Mouse (Mus musculus) ovary, postnatal 36 days (tissue): ENCODE results near the gene Rnf151.

Experiments used
- DNase-seq: peaks from one replicate; pipeline ENCODE4 v3.0.0; 2022; ENCODE audit warnings: low spot score, mixed read lengths

Rnf151 gene

GRCm38 (mm10) chr17:24717943-24718342, at the start of gene Rnf151, which contains the start of gene Rps2:
Gene Rnf151 (minus strand): TSS chr17:24718063.
Gene Rps2 (plus strand): TSS chr17:24718116.
- DNase-seq: no peak

- no peak for DNase-seq
Observed at GRCm38 (mm10) chr17:24766266-24766875, 48.5 kb upstream of the Rnf151 start.

DNA sequence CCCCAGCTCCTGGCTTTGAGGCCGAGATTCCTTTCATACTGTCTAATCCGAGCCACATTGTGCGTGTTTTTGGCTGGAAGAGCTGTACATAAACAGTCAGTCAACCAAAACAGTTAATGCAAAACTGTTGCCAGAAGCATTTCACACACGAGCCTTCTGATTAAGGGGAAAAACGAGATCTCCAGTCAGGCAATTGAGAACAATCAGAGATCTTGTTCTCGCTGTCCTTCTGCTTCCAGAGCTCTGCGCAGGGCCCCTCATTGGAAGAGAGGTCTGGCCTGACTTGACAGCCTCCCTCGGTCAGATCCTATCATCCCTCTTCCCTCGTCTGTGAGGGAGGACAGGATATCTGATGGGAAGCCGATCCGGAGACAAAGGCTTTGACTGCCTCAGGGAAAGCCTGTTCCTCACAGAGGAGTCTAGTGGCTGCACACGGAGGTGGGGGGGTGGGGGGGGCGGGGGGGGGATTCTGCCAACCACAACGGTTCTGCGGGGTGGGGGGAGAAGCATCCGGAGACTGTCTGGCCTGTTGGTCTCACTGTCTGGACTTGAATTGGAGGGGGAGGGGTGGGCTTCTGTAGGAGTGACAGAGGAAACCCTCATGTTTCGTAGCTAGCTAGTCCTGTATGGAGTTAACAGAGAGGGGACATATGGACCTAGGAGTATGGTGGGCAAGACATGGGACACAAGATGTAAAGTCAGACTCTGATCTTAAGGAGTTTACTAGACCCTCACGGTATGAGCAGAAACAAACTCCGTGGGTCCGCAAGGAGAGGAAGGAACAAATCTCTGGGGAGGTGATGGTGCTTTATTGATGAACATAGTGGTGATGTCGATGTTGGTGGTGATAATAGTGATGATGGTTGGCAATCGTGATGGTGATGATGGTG, 47.4 kb upstream of the Rnf151 start:
- DNase-seq: no peak

DNA sequence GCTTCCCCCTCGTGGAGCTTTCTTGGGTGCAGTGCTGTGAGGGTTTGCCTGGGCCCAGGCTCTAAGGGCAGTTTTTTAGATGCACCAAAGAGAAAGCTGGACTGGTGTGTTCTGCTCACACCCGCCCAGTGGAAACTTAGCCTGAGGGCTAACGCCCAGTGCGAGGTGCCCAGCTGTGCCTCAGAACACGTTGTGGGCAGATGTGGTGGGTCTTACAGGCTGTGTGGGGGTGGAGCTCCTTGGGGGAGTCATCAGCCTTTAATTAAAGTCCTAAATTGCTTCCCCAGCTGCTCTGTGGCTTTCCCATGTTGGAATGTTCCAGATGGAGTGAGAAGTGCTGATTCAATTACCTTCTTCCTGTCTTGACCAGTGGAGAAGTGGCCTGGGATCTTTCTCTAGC, 43.3 kb upstream of the Rnf151 start:
- no peak for DNase-seq

- DNase-seq: no peak
Observed at GRCm38 (mm10) chr17:24757394-24757793, 39.5 kb upstream of the Rnf151 start.

GRCm38 (mm10) chr17:24752415-24753394, 34.8 kb upstream of the Rnf151 start, which contains the start of gene Hs3st6:
Gene Hs3st6 (plus strand): TSS chr17:24752988.
- DNase-seq: peak; percentile 42

- DNase-seq: no peak
Observed at GRCm38 (mm10) chr17:24751528-24751927, 33.7 kb upstream of the Rnf151 start.

- DNase-seq: no peak
Observed at GRCm38 (mm10) chr17:24746986-24747385, 29.1 kb upstream of the Rnf151 start.

DNA sequence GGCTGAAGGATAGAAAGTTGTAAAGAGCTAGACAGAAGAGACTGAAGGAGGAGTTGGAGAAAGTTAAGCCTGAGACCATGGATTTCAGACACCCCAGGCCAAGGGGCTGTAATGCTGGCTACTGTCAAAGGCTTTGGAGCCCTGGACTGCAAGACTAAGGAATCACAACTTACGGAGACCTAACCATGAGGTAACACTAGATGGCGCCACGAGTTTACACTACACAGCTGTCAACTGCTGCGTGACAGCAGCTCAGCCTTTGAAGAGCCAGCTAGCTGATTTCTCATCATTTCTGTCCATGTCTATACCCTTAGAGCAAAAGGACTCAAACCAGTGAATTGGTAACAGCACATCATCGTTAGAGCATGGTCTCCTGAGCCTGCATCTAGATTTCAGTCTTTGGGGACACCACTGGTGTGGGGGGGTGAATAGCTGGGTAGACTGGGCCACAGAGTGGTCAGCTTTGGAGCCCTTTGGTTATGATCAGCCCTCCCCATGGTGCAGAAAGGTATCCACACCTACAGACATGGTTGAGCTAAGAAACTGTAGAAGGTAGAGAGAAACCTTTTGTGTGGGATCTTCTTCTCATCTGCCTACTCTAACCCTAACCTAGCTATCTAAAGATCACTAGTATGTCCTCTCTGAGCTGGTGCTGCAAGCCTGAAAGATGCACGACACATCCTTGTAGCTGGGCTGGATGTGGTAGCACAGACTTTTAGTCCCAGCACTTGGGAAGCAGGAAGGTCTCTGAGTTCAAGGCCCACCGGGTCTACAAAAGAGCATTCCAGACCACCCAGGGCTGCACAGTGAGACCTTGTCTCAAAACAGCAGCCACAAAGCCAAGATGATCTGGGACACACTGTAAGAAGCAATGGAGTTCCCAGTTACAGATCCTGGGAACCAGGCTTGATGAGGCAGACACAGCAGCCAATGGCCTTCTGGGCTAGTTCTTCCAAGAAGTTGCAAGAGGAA, 27.9 kb upstream of the Rnf151 start:
- DNase-seq: peak; percentile 72

GRCm38 (mm10) chr17:24744381-24744780, 26.5 kb upstream of the Rnf151 start:
- no peak for DNase-seq

DNA sequence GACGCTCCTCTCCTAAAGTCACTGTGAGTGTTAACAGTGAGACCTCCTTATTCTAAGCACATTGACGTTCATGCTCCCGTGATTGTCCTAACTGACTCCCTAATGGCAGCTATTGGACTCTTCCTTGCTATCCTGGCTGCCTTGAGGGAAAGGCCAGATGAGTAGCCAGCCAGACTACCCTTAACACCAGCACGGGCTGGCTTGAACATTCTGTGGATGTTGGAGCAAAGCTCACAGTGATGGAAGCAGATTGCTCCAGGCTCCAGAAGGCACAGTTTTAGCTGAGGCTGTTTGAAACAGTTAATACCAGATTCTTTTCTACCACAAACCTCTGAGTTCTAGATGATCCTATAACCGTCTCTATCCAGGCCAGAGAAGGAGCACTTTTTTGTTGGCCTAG, 26.0 kb upstream of the Rnf151 start:
- no peak for DNase-seq

DNA sequence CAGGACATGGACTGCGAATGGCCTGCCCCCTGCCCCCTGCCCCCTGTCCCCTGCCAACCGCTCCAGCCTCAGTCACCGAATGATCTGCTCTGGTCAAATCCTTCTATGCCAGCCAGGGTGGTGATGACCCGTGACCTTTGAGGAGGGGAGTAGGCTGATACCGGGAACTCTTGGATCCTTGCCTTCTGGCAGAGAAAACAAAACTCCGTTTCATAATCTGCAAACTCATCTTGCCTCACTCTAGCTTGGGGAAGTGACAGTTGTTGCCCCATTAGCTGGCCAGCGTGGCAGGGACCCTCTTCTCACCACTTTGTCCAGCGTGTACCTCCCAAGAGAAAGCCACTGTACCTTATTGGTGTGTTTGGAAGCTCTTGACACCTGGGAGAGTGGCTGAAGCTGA, 24.4 kb upstream of the Rnf151 start:
- no peak for DNase-seq

DNA sequence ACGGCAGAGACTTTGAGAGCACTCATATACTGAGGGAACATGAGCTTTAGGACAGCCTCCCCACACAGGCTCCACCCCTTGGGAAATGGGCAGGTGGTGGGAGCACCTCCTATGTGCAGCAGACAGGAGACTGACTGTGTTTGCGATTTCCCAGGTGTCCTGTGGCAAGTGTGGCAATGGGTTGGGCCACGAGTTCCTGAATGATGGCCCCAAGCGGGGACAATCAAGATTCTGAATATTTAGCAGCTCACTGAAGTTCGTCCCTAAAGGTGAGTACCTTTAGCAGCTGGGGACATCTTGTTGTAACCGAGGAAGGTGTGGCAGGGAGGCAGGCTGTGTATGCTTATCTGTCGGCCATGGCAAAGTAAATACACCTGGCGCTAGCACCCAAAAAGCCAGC, 22.1 kb upstream of the Rnf151 start:
- DNase-seq: no peak

- no peak for DNase-seq
Observed at GRCm38 (mm10) chr17:24738238-24738637, 20.4 kb upstream of the Rnf151 start.

DNA sequence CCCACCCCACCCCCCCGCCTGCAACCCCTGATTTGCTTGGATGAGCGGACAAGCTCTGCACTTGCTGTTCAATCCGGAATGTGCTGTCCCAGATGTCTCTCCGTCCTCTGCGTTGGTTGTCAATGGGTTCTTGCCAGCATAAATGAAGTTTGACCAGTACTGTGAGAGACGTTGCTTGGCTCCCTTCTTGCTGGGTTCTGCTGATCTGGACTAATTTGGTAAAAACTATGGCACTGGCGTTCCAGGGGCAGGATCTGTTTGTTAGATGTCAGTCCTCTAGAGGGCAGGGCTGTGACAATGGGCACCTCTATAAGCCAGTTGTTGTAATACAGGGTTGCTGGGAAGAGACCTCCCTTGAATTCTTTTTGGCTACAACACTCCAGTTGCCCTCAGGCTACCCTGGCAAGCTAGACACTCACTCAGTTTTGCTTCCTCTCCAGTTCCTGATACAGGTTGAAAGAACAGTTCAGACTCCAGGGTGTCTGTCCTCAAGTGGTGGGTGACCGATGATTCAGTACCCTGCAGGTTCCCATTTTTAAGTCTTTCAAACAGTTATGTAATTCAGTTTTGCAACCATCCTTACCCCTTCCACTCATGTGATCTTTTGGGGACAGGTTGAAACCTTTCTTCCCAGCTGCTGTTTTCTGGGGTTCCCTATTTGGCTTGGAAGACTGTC, 19.4 kb upstream of the Rnf151 start:
- DNase-seq: no peak

DNA sequence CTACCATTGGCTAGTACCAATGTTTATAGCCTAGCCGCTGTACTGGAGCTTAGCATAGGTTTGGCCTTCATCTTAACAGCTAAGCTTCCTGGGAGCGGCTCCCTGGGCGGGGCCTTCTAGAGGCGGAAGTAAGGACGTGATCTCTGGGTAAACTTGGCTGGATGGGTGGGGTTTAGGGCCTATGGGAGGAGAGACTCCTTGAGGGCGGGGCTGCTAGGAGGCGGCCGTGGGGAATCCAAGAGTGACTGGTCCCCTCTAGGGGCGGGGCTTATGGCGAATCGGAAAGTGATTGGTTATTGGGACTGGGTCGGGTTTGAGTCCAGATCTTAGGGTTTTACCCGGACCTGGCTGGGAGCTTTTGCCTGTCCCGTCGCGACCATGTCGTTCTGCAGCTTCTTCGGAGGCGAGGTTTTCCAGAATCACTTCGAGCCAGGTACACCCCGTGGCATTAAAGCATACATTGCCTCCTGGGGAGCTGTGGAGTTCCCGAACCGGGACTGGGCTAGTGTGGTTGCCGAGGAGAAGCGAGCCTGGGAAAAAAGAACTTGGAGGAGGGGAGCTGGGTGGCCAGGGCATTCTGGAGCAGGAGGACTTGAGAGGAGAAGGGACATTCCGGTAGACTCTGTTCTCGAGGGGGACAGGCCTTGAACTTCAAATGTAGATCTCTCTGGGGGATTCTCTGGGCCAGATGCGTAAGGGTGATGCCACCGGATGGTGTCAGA, 18.6 kb upstream of the Rnf151 start, which contains the start of gene Msrb1:
TSS of gene Msrb1 (plus strand) at position 313 of the 722 bp plus-strand sequence.
- peak; percentile 92 for DNase-seq

GRCm38 (mm10) chr17:24735446-24735845, 17.6 kb upstream of the Rnf151 start:
- no peak for DNase-seq

DNA sequence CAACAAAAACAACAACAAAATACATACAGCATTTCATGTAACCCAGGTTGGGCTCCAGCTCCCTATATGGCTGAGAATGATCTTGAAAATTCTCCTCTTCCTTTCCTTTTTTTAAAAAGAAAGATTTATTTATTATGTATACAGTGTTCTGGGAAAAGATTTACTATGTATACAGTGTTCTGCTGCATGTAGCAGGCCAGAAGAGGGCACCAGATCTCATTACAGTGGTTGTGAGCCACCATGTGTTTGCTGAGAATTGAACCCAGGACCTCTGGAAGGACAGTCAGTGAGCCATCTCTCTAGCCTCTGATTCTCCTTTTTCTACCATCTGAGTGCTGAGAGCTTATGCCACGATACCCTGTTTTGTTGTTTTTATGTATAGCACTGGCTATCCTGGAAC, 16.6 kb upstream of the Rnf151 start:
- no peak for DNase-seq

GRCm38 (mm10) chr17:24733434-24734050, 15.7 kb upstream of the Rnf151 start:
- no peak for DNase-seq
